Mouse (Mus musculus) gonadal fat pad, adult 2 months (tissue): ENCODE data around the gene Aldh3a1. TPM values are rescaled to one million over a fixed set of nuclear protein-coding genes. Genes with fewer than 3 reads are reported as not detected.

Experiments
- DNase-seq: peaks from one replicate; pipeline ENCODE4 v3.0.0-alpha.2; 2012; ENCODE audit warnings: low read depth
- polyA plus RNA-seq: library from polyadenylated mRNA; depleted of rRNA; stranded (reverse); fragments of >200 nt; gene quantifications from 2 replicates; pipeline ENCODE4 v1.2.3, GENCODE M21; 2012; rRNA removed

Gene Aldh3a1
- polyA plus RNA-seq, 1 experiment: 7.1 TPM

DNA sequence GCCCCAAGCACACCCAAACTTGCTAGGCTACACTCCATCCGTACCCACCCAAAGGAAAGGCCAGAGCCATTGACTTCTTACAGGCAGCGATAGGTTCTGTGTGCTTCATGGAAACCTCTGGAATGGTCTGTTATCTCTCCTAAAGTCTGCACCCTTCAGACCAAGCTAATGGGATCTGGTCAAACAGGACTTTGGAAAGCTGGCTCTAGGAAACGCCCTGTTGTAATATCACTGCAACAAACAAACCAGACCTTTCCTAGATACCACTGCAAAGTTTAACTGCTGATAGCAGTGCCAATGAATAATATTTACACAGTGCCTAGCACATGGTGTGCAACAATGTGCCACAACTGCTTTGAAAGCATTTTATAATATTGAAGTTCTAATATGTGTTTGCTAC lies 28.7 kb downstream of the Aldh3a1 start:
- DNase-seq: no peak

DNA sequence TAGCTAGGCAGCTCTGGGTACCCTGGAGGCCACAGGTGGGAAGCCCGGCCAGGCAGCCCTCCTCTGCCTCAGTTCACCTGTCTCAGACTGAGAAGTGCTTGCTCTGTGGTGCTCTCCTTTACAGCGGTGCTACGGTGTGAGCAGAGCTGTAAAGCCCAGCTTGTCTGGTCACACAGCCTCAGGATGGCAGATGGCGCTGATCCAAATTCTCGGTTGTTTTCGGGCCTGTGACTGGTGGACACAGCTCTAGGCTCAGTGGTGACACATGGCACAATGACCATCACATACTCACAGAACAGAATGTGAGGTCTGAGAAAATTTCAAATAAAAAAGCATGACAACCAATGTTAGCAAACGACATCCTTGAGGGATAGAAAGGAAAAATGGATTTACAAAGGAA lies 37.1 kb downstream of the Aldh3a1 start:
- no peak for DNase-seq

DNA sequence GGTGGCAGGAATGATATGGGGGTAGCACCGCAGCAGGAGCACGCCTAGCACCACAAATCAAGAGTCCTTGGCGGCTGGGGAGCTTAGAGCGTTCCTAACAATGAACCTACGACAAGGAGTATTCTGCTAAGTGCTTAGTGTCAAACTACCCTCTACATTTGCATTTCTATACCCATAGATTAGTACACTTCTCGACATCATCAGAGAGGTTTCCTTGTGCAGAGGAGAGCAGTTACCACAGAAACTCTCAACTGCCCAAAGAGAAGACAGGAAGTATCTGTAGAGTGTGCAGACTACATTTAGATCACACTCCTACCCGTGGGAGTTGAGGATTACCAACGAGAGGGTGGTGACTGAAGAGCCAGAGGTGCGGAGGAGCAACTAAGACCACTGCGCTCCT lies 44.4 kb downstream of the Aldh3a1 start:
- DNase-seq: no peak

DNA sequence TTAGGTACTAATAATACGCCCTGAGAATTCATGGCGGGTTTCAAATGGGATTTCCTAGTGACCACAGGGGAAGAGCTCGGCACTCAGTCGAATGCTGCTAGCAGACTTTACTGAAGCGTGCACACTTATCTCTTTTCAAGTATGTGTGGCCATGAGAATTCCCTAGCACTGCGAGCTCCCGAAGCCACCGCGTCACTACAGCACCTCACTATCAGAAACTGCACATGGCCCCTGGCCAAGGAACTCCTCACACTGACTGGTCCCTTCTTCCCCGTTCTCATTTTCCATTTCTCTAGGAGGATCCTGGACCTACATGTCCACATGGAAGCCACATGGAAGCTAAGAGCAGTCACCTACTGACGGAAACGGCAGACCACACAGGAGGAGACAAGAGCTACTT lies 45.5 kb downstream of the Aldh3a1 start:
- no peak for DNase-seq

GRCm38 (mm10) chr11:61259106-61259505 lies 51.8 kb downstream of the Aldh3a1 start:
- no peak for DNase-seq

DNA sequence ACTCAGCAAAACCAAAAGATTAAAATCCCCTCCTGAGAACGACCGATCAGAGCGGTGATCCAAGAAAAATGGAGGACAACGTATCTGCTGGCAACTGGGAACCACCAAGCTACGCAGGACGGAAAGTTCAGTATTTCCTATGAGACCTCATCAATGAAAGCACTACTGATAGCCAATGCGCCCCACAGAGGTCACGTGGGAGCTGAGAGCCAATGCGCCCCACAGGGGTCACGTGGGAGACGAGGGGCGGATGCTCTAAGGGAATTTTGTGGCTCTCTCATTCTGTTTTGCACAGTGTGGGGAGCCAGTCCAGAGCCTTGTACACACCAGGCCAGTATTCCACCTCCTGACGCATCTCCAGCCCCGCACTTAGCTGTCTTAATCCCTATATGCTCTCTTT lies 55.2 kb downstream of the Aldh3a1 start:
- DNase-seq: no peak

GRCm38 (mm10) chr11:61263841-61264240 lies 56.5 kb downstream of the Aldh3a1 start:
- DNase-seq: no peak

- no peak for DNase-seq
These were observed 59.5 kb downstream of the Aldh3a1 start, which contains the start of gene Aldh3a2 for GRCm38 (mm10) chr11:61266551-61267533. Gene Aldh3a2 (minus strand): TSS chr11:61267464.

Other genes with a start within 250 kb of the Aldh3a1 start
- gene Kcnj12, start 185.0 kb upstream of the Aldh3a1 start, polyA plus RNA-seq: 4.0 and 7.3 TPM in 2 replicates
- 3.1 and 5.0 TPM in 2 replicates for gene Tnfrsf13b, start 80.8 kb upstream of the Aldh3a1 start, polyA plus RNA-seq
- 44.6 and 70.2 TPM in 2 replicates for gene Usp22, start 32.5 kb upstream of the Aldh3a1 start, polyA plus RNA-seq
- 98.8 and 111 TPM in 2 replicates for gene Aldh3a2, start 59.9 kb downstream of the Aldh3a1 start, polyA plus RNA-seq
- 1.8 and 2.8 TPM in 2 replicates for gene Slc47a2, start 135.3 kb downstream of the Aldh3a1 start, polyA plus RNA-seq
- 3.4 and 4.1 TPM in 2 replicates for gene Slc47a1, start 170.8 kb downstream of the Aldh3a1 start, polyA plus RNA-seq
- 0.26 and 0.66 TPM in 2 replicates for gene Rnf112, start 246.6 kb downstream of the Aldh3a1 start, polyA plus RNA-seq